Mouse (Mus musculus): Measurements from ENCODE around the gene Fam206a.

GRCm38 (mm10) chr4:56811642-56812041 is 9.5 kb downstream of the Fam206a start:
- TF ChIP-seq CTCF (IDR thresholded peaks at IDR 0.05; ENCODE audit: control insufficient read depth, insufficient read depth, insufficient read length) (no peak), MYOD1 (IDR thresholded peaks at IDR 0.05; ENCODE audit: control insufficient read depth, insufficient read length, low read depth) (no peak), MYOG (IDR thresholded peaks at IDR 0.05; ENCODE audit: control insufficient read depth, extremely low read depth, insufficient read length) (no peak), MAX (IDR thresholded peaks at IDR 0.05) (no peak), USF1 (IDR thresholded peaks at IDR 0.05; ENCODE audit: low read depth) (no peak), CEBPB (IDR thresholded peaks at IDR 0.05; ENCODE audit: low read depth) (no peak)
